Comparison of ENCODE assay signal across 19 mouse cellular contexts in genomic region chr4:153913635-153914034, GRCm38 (mm10). TPM values are rescaled to one million over a fixed set of nuclear protein-coding genes. Genes with fewer than 3 reads are reported as not detected.
A peak's percentile ranks its signal among the peaks of the same experiment; 100 is the strongest.
DNase-seq lines count a peak whose midpoint lies in the region; ATAC-seq and TF ChIP-seq lines count a peak whose summit lies in the region.
"Had no signal": no experiment of that assay in that cellular context is flagged by ENCODE, and none has a peak within 500 bp of the region (broad histone marks: within the 10 kb centered on the region; RNA-seq: fewer than 3 reads in every experiment).

No protein-coding gene starts in this region.

- H3K4me1 ChIP-seq in olfactory bulb, adult 2 months (ENCODE audit: control insufficient read depth, insufficient read depth, low read length) = peaks cover 3% of the 10 kb centered on the region; the same call in 1 of the 2 replicates
- H3K4me1 ChIP-seq: intestine, embryonic 15.5 days; limb, embryonic 12.5 days; liver, embryonic 15.5 days; megakaryocyte, embryonic 14.5 days; neural tube, embryonic 13.5 days had no signal

- TF ChIP-seq POLR2A in olfactory bulb, adult 2 months (IDR thresholded peaks at IDR 0.05; ENCODE audit: insufficient read depth, low read depth, low read length) = no peak

- peak; percentile 66 for TF ChIP-seq CTCF in layer of hippocampus, adult 2 months (conservative IDR thresholded peaks at IDR 0.05)
- TF ChIP-seq CTCF in olfactory bulb, adult 2 months (IDR thresholded peaks at IDR 0.05; ENCODE audit: insufficient read depth, low read depth, low read length) = 0 out of 2 replicates have a peak, but pooled peaks have one; percentile 11

- no peak overlapping the region for H3K4me3 ChIP-seq in layer of hippocampus, adult 2 months
- no peak overlapping the region for H3K4me3 ChIP-seq in olfactory bulb, adult 2 months (ENCODE audit: insufficient read depth, low read depth, low read length)
- H3K4me3 ChIP-seq: erythroblast, embryonic 14.5 days; intestine, embryonic 15.5 days; limb, embryonic 12.5 days; liver, embryonic 15.5 days; megakaryocyte, embryonic 14.5 days; neural tube, embryonic 13.5 days had no signal

- H3K27ac ChIP-seq in layer of hippocampus, adult 2 months = no peak overlapping the region
- no peak overlapping the region for H3K27ac ChIP-seq in olfactory bulb, adult 2 months (ENCODE audit: insufficient read depth, low read depth, low read length)
- H3K27ac ChIP-seq: intestine, embryonic 15.5 days; limb, embryonic 12.5 days; liver, embryonic 15.5 days; neural tube, embryonic 13.5 days had no signal

- ATAC-seq in inflammation-experienced regulatory T-cells, adult 6 months = no peak
- ATAC-seq: forebrain, embryonic 14.5 days; intestine, embryonic 15.5 days had no signal

- peak; percentile 52 to 59 for DNase-seq in cerebellum, postnatal 10 days
- no peak for DNase-seq in cerebellum, adult 18-20 months
- peak in 1 of 2 experiments; percentile 23 for DNase-seq in layer of hippocampus, adult 2 months (ENCODE audit: low spot score in 2 of 2)
- no peak for DNase-seq in layer of hippocampus, postnatal 10 days (ENCODE audit: low spot score in 2 of 2)
- peak; percentile 68 for DNase-seq in ES-CJ7 (ENCODE audit: low read depth, low spot score)
- no peak for DNase-seq in yolk sac, embryonic 10.5 days (ENCODE audit: low spot score)
- DNase-seq: adrenal gland, adult 2 months; cerebellum, postnatal 25 days; heart, adult 11 months; lung, postnatal 14 days had no signal

- 61% methylated on average over 3 of the region's 3 CpGs for WGBS in olfactory bulb, adult 2 months

RNA-seq across cellular contexts. Expression of gene A430005L14Rik, which starts 43.4 kb away (rescaled TPM):
- 10 to 100 TPM; 25.5 to 28.8 TPM for total RNA-seq in layer of hippocampus, adult 2 months (2021)
- total RNA-seq in layer of hippocampus, postnatal 10 days (2021) = 10 to 100 TPM; 16.3 to 17.1 TPM
- polyA plus RNA-seq in olfactory bulb, adult 2 months (2012; ENCODE audit: insufficient read depth, insufficient read length, low replicate concordance, missing spikeins) = not detected in 2 replicates
- 100 to 1,000 TPM in 1 of 3 experiments, 10 to 100 TPM in 2; 92.0 to 101 (median 97.8) TPM for polyA plus RNA-seq in inflammation-experienced regulatory T-cells, adult 6 months (2017; shearing (Covaris generic))

Comparison
In these comparisons a context has a peak if more than half of its experiments do, and no peak if none do; other contexts are left out.
1. DNase-seq: peak in cerebellum, postnatal 10 days (2 of 2) and ES-CJ7 (single experiment); none in cerebellum, adult 18-20 months (0 of 2), layer of hippocampus, postnatal 10 days (0 of 2) and yolk sac, embryonic 10.5 days (single experiment).